Mouse (Mus musculus) heart, embryonic 14.5 days (tissue): ENCODE measurements around the gene Fcgr1. TPM values are rescaled to one million over a fixed set of nuclear protein-coding genes. Genes with fewer than 3 reads are reported as not detected.
"Not testable (repeated sequence)": the region's sequence is repeated elsewhere in the genome, so short reads cannot be mapped to it uniquely, and the experiment has no call there.

ENCODE experiments used
- ATAC-seq: fragments of 200-750 bp; cut with Nextera tagmentation; 2 replicates; pipeline ENCODE4 v1.8.0; 2017; ENCODE audit warnings: low read depth, moderate TSS enrichment; ENCODE audit not compliant: insufficient number of reproducible peaks, insufficient read depth, low FRiP score
- H3K27ac ChIP-seq, 2 experiments: fragments of 200-500 bp in 1 of 2; fragments of 300-500 bp in 1 of 2; sonication (generic) in 1 of 2; replicated peaks in 1 of 2; 2 replicates each; pipeline ENCODE4 v1.5.1; 2012 to 2014; ENCODE audit warnings: low read depth in 2 of 2, low read length in 2 of 2, control low read depth in 1 of 2, mild to moderate bottlenecking in 1 of 2, mixed read lengths in 1 of 2; ENCODE audit not compliant: control insufficient read depth in 1 of 2, insufficient read depth in 1 of 2
- H3K27me3 ChIP-seq: fragments of 300-500 bp; sonication (generic); 2 replicates; pipeline ENCODE4 v1.6.1; 2014; ENCODE audit warnings: mild to moderate bottlenecking, low read length, control low read depth; ENCODE audit not compliant: control insufficient read depth, insufficient read depth
- H3K36me3 ChIP-seq: fragments of 300-500 bp; sonication (generic); 2 replicates; pipeline ENCODE4 v1.6.1; 2014; ENCODE audit warnings: mild to moderate bottlenecking, control low read depth, low read length, mixed read lengths; ENCODE audit not compliant: control insufficient read depth, insufficient read depth
- H3K4me1 ChIP-seq, 2 experiments: fragments of 200-500 bp in 1 of 2; fragments of 300-500 bp in 1 of 2; sonication (generic) in 1 of 2; 2 replicates each; pipeline ENCODE4 v1.6.1; 2012 to 2014; ENCODE audit warnings: low read length in 2 of 2, control low read depth in 1 of 2, mixed read lengths in 1 of 2; ENCODE audit not compliant: control insufficient read depth in 2 of 2, insufficient read depth in 2 of 2
- H3K4me2 ChIP-seq: fragments of 300-500 bp; sonication (generic); 2 replicates; pipeline ENCODE4 v1.6.1; 2014; ENCODE audit warnings: mild to moderate bottlenecking, low read length
- H3K4me3 ChIP-seq, 2 experiments: fragments of 200-500 bp in 1 of 2; fragments of 300-500 bp in 1 of 2; sonication (generic) in 1 of 2; 2 replicates each; pipeline ENCODE4 v1.5.1; 2012 to 2014; ENCODE audit warnings: low read length in 2 of 2, mild to moderate bottlenecking in 2 of 2, control low read depth in 1 of 2, low read depth in 1 of 2, moderate library complexity in 1 of 2; ENCODE audit not compliant: control insufficient read depth in 1 of 2, insufficient read depth in 1 of 2
- H3K9ac ChIP-seq: fragments of 300-500 bp; sonication (generic); 2 replicates; pipeline ENCODE4 v1.6.1; 2014; ENCODE audit warnings: mild to moderate bottlenecking, low read length
- H3K9me3 ChIP-seq: fragments of 300-500 bp; sonication (generic); 2 replicates; pipeline ENCODE4 v1.6.1; 2016; ENCODE audit warnings: low read length, control low read depth; ENCODE audit not compliant: control insufficient read depth
- WGBS: fragments of 180-500 bp; shearing (Covaris S2); extraction: QIAGEN DNeasy Blood & Tissue Kit; methylation state at CpG from one replicate; pipeline ENCODE4 v1.1.7; 2014; 5-methylcytosine and 5-hydroxymethylcytosine counted together
- polyA plus RNA-seq: library from polyadenylated mRNA; unstranded; fragments of >200 nt; fragmentation: Nextera tagmentation; extraction: Ambion mirVana; gene quantifications from 2 replicates; pipeline ENCODE4 v1.2.1, GENCODE M21; 2014

Fcgr1 gene
- polyA plus RNA-seq, result 2.1 and 3.2 TPM in 2 replicates

DNA sequence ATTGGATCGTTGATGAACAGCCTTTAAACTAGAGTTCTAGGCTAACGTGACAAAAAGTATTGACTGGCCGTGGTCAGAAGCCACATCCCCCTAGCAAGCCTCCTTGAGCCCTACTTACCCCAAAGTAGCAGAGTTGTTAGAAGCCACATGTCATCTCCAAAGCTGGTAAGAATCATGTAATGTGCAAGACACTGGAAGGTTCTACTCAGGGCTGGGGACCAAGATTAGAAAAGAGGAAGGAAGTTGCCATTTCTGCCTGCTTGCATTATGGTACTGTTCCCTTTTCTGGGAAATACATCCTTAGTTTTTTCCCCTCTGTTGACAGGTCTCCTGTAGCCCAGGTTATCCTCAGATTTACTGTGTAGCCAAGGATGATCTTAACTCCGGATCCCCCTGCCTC is at the start of gene Fcgr1:
Fcgr1 (minus strand) TSS at position 183 of the 400 bp plus-strand sequence.
- Histone ChIP-seq H3K9me3 (no peaks in the 10 kb centered on the region), H3K4me2 (no peak within 1 kb of the TSS), H3K9ac (no peak within 1 kb of the TSS), H3K4me3 (no peak within 1 kb of the TSS), H3K4me1 (no peaks in the 10 kb centered on the region), H3K27me3 (no peaks in the 10 kb centered on the region), H3K27ac (no peak within 1 kb of the TSS), H3K36me3 (no peaks in the 10 kb centered on the region)
- WGBS, result 67% methylated on average over 4 of the region's 4 CpGs
- ATAC-seq, result no peak

DNA sequence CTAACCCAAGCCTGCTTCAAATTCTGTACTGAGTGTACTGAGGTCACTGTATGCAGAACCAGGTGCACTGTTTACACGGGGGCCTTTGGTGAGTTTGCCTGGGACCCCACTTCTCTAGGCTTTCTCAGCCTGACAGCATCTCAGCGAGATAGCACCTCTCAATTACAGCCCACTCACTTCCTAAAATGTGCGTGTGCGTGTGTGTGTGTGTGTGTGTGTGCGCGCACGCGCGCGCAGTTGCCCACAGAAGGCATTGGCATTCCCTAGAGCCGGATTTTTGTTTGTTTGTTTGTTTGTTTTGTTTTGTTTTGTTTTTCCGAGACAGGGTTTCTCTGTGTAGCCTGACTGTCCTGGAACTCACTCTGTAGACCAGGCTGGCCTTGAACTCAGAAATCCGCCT is 48.9 kb upstream of the Fcgr1 start:
- H3K9me3 ChIP-seq, H3K27ac ChIP-seq, ATAC-seq, H3K4me2 ChIP-seq, H3K36me3 ChIP-seq, H3K9ac ChIP-seq, H3K4me1 ChIP-seq, H3K4me3 ChIP-seq: not testable (repeated sequence)
- 46% methylated on average over 13 of the region's 13 CpGs for WGBS
- peaks cover 48% of the 10 kb centered on the region for H3K27me3 ChIP-seq

DNA sequence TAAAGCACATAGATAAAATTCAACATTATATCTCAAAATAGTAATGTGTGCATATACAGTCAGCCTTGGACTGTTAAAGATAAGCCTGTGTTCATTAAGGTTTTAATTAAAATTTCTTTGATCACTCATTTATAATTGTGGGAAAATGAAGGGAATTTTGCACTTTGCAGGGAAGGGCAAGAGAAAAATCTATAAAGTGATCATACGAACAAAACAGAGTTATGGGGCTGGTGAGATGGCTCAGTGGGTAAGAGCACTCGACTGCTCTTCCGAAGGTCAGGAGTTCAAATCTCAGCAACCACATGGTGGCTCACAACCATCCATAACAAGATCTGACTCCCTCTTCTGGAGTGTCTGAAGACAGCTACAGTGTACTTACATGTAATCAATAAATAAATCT is 48.3 kb upstream of the Fcgr1 start:
- H3K27me3 ChIP-seq, result peaks cover 53% of the 10 kb centered on the region
- ATAC-seq, H3K4me2 ChIP-seq, H3K27ac ChIP-seq, H3K36me3 ChIP-seq, H3K4me1 ChIP-seq, H3K4me3 ChIP-seq, H3K9me3 ChIP-seq, H3K9ac ChIP-seq: not testable (repeated sequence)
- 62% methylated on average over 3 of the region's 3 CpGs for WGBS

DNA sequence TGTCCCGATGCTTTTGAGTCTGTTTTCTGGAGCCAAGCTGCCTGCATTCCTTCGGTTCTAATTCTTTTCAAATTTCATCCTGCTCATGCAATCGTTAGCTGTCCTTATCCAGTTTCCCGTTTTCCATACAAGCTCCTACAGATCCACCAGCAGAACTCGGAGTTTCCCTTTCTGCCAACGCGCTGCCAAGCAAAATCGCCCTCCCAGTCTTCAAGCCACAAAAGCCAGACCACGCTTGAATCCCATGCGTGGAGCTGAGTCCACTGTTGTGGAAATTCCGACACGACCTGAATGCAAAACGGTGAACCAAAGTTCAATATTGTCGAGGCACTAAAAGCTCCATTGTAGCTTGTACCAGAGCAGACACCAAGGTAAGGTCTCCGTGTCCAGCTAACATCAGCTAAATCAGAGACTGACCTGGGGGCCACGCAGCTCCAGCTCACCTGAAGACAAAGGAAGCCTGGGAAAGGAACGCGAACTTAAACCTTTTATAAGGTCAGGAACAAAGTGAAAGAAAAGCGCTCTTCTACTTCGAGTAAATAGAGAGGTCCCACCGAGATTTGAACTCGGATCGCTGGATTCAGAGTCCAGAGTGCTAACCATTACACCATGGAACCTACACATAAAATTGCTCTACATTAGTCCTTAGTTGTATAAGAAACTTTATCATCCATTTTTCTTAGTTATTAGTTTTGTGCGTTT is 47.0 kb upstream of the Fcgr1 start:
- Histone ChIP-seq H3K9ac (no peak overlapping the region), H3K36me3 (no peaks in the 10 kb centered on the region), H3K4me1 (no peaks in the 10 kb centered on the region; a peak in 1 of 4 replicates), H3K4me2 (peak overlapping the region; percentile 36), H3K9me3 (no peaks in the 10 kb centered on the region), H3K27me3 (peaks cover 67% of the 10 kb centered on the region), H3K4me3 (peak overlapping the region in 1 of 2 experiments; percentile 9; a peak in 2 of 4 replicates), H3K27ac (no peak overlapping the region)
- 3% methylated on average over 24 of the region's 24 CpGs for WGBS
- no peak for ATAC-seq

DNA sequence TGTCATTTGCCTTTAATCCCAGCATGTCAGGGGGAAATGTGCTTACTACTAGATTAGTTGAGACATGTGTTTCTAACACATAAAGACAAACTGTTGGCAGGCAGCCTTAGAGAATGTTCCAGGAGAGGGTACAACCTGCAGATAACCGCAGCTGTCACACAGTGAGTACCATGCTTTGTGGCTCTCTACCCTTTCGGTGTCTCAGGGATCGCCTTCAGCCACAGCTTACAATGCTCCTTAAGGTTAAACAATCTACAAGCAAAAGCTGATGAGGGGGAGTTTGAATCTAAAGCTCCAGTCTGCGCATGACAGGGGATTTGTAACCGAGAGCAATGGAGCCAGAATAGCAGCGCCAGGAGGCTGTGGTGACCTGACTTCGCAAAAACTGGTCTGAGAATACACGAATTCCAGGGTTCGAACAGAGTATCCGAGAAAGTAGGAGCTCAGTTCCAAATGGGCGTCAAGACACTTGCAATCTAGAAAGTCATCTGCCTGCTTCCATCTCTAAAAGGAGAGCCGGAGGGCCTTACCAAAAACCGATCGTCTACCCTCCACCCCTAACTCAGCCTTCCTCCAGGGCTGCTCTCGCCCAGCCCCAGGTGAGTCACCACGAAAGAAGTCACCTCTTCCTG is 45.2 kb upstream of the Fcgr1 start:
- WGBS, result 38% methylated on average over 16 of the region's 16 CpGs
- Histone ChIP-seq H3K9ac (no peak overlapping the region), H3K9me3 (no peaks in the 10 kb centered on the region), H3K4me3 (no peak overlapping the region), H3K4me1 (peaks cover under 1 to 2% of the 10 kb centered on the region in 2 experiments; a peak in 2 of 4 replicates), H3K36me3 (no peaks in the 10 kb centered on the region), H3K27me3 (peaks cover 67% of the 10 kb centered on the region), H3K27ac (no peak overlapping the region), H3K4me2 (no peak overlapping the region)
- ATAC-seq, result no peak

DNA sequence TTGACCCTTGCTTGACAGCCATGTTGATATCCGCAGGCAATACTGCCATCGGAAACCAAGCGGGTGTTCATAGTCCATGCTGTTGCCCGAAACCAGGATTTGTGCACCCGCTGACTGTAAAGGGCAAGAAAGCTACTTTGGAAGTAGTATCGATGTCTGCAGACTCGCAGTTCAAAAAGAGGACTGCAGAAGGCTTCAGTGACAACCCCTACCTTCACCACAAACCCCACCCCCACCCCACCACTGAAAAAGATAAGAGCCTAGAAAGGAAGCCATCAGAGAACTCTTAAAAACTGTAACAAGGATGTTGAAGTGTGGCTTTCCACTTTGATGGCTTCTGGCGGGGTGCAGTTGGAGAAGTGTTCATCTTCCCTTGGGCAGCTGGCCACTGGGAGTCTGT is 44.3 kb upstream of the Fcgr1 start:
- H3K27me3 ChIP-seq, result peaks cover 70% of the 10 kb centered on the region
- no peak overlapping the region for H3K4me2 ChIP-seq
- H3K9ac ChIP-seq, result no peak overlapping the region
- no peaks in the 10 kb centered on the region for H3K36me3 ChIP-seq
- no peaks in the 10 kb centered on the region for H3K9me3 ChIP-seq
- WGBS, result 90% methylated on average over 8 of the region's 8 CpGs
- H3K4me1 ChIP-seq, result peaks cover 2 to 7% of the 10 kb centered on the region in 2 experiments; a peak in 2 of 4 replicates
- H3K4me3 ChIP-seq, result no peak overlapping the region
- ATAC-seq, result no peak
- H3K27ac ChIP-seq, result no peak overlapping the region

DNA sequence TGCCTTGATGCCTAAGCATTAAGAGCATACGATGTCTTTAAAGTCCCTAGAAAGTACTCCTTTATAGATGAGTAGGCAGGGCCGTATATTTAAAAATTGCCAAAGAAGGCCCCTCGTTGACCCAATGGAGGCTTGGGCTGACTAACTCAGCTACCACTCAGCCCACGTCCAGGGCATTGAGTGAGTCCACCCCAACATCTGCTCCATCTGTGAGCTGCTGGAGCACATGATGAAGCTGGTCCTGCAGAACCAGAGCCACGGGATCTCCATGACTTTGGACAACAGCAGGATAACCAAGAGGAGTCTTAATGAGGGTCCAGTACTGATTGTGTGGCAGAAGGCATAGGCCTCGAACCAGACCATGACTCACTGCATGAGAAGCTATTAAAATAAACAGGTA is 43.5 kb upstream of the Fcgr1 start:
- no peak for ATAC-seq
- peaks cover 73% of the 10 kb centered on the region for H3K27me3 ChIP-seq

More for the DNA sequence above, 43.5 kb upstream of the Fcgr1 start:
- Histone ChIP-seq H3K27ac (no peak overlapping the region), H3K4me2 (no peak overlapping the region), H3K36me3 (no peaks in the 10 kb centered on the region), H3K9ac (no peak overlapping the region), H3K4me3 (no peak overlapping the region), H3K4me1 (peaks cover 3 to 7% of the 10 kb centered on the region in 2 experiments; a peak in 2 of 4 replicates), H3K9me3 (no peaks in the 10 kb centered on the region)
- 84% methylated on average over 6 of the region's 6 CpGs for WGBS
